Mouse (Mus musculus) C2C12 (cell line): ENCODE measurements around the gene Apoc4. TPM values are rescaled to one million over a fixed set of nuclear protein-coding genes. Genes with fewer than 3 reads are reported as not detected.

ENCODE experiments used
- H3K27me3 ChIP-seq: one replicate; pipeline ENCODE4 v1.6.1; 2011; ENCODE audit not compliant: control insufficient read depth, insufficient read depth, insufficient read length
- H3K36me3 ChIP-seq: one replicate; pipeline ENCODE4 v1.6.1; 2011; ENCODE audit not compliant: control insufficient read depth, insufficient read depth
- H3K4me3 ChIP-seq: one replicate; pipeline ENCODE4 v1.5.1; 2011; ENCODE audit warnings: mild to moderate bottlenecking, control low read depth; ENCODE audit not compliant: poor library complexity, insufficient read depth, severe bottlenecking
- H3K79me2 ChIP-seq: one replicate; pipeline ENCODE4 v1.6.1; 2011; ENCODE audit not compliant: control insufficient read depth, insufficient read depth
- H3K79me3 ChIP-seq: one replicate; pipeline ENCODE4 v1.6.1; 2011; ENCODE audit warnings: low read depth, control low read depth
- H3ac ChIP-seq: one replicate; pipeline ENCODE3; 2011; ENCODE audit warnings: low read depth; ENCODE audit not compliant: control insufficient read depth, insufficient read length
- CEBPB ChIP-seq: IDR thresholded peaks from one replicate; pipeline ENCODE4 v1.6.1; 2011; ENCODE audit warnings: low read depth, mild to moderate bottlenecking, control low read depth, moderate library complexity
- CTCF ChIP-seq: IDR thresholded peaks from one replicate; pipeline ENCODE4 v1.5.1; 2011; ENCODE audit not compliant: control insufficient read depth, insufficient read depth, insufficient read length
- FOSL1 ChIP-seq: IDR thresholded peaks from one replicate; pipeline ENCODE4 v1.8.0; 2011; ENCODE audit warnings: mild to moderate bottlenecking, low read length; ENCODE audit not compliant: poor library complexity, insufficient read depth, severe bottlenecking
- MAX ChIP-seq: IDR thresholded peaks from one replicate; pipeline ENCODE4 v1.6.1; 2011; ENCODE audit warnings: mild to moderate bottlenecking, control low read depth
- MYOD1 ChIP-seq: IDR thresholded peaks from one replicate; pipeline ENCODE4 v1.6.1; 2011; ENCODE audit warnings: low read depth; ENCODE audit not compliant: control insufficient read depth, insufficient read length
- MYOG ChIP-seq: IDR thresholded peaks from one replicate; pipeline ENCODE4 v1.6.1; 2011; ENCODE audit not compliant: control insufficient read depth, insufficient read length; ENCODE audit errors: extremely low read depth
- USF1 ChIP-seq: IDR thresholded peaks from one replicate; pipeline ENCODE4 v1.6.1; 2011; ENCODE audit warnings: low read depth, mild to moderate bottlenecking, control low read depth, moderate library complexity
- polyA plus RNA-seq: library from polyadenylated mRNA; unstranded; fragments of >200 nt; fragmentation: generic; extraction: Trizol; gene quantifications from one replicate; pipeline ENCODE4 v1.2.1, GENCODE M21; 2012; ENCODE audit warnings: missing spikeins

The Apoc4 gene
- polyA plus RNA-seq, 1 experiment = not detected

DNA sequence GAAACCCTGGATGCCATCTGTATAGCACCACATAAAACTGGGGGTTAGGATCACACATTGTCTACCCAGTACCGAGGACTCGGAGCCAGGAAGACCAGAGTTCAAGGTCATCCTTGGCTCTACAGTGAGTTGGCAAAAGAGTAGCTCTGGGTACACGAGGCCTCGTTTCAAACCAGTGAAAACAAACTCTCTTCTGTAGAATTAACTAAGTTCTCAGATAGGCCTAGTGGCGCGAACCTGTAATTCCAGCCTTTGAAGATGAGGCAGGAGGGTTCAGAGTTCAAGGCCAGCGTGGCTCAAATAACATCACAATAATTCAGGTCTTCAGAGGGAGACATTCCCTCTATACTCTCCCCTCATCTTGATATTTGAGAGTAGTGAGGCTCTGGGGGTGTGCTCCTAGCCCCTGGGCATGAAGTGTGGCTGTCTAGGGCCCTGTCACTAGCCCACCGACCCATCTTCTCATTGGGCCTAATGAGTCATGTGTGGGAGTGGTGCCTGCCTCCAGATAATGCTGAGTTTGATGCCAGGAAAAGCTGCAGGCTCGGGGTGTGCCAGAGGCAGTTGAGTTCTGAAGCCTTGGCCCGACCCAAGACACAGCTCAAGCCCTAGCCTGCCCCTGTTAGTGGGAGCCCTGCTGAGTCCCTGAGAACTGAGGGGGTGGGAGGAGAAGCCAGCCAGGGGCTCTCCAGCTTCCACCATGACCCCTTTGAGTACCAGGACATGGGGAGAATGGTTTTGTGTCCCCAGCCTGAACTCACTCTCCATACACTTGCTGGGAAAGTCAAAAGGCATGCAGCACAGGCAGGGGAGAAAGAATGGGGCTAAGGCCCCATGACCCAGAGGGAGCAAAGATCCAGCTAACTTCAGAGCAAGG lies 13.3 kb upstream of the Apoc4 start:
- Histone ChIP-seq H3K79me3 (no peaks in the 10 kb centered on the region), H3K79me2 (no peaks in the 10 kb centered on the region)
- TF ChIP-seq MAX = no peak
- TF ChIP-seq MYOG = no peak

GRCm38 (mm10) chr7:19693421-19693820 lies 12.1 kb upstream of the Apoc4 start:
- TF ChIP-seq MYOD1 (no peak), CEBPB (no peak), USF1 (no peak)
- H3K27me3 ChIP-seq = peaks cover 4% of the 10 kb centered on the region
- H3K4me3 ChIP-seq = no peak overlapping the region

More for the DNA sequence above, 13.3 kb upstream of the Apoc4 start:
- Histone ChIP-seq H3K27me3 (no peaks in the 10 kb centered on the region), H3ac (no peak overlapping the region), H3K36me3 (no peaks in the 10 kb centered on the region), H3K4me3 (no peak overlapping the region)

DNA sequence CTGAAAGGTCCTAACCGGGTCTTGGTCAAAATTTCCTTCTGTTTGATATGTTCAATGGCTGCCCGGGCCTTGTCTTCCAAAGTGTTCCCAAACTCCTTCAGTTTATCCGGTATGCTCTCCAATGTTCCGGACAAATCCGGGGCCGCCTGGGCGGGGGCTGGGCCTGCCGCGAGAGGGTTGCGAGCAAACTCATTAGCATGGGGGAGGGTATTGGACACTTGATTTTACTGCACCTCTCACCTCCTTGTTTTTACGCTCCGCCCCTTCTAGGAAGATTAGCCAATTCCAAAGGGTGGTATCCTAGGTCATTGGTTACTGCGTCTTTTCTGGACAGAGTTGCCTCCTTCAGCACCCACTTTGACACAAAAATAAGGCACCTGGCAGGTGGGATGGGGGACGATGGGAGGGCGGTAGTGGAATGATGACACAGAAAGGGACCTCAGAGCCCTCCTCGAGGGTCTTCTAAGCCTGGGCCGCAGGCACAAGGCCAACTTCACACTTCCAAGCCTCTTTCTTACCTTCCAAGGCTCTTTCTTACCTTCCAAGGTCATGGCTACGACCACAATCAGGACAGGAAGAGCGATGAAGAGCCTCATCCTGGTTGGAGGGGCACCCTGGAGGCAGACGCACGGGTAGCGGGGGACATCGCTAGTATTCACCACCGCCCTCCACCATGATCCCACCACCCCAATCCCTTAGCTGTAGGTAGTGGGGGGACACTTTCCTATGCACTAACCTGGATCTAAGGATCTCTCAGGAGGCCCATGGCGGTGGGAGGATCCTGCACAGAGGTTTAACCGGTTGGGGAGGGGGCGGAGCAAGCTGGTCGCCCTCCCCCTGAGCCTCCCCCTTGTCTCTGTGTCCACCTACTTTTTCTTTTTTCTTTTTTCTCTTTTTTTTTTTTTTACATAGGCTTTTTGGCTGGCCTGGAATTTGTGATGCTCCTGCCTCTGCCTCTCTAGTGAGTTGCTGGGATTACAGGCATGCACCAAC lies 10.9 kb upstream of the Apoc4 start, which contains the start of gene Apoc1:
Gene Apoc1, minus strand, starts transcription at position 788 of the 993 bp plus-strand sequence.
- TF ChIP-seq FOSL1 (no peak), MYOD1 (no peak), USF1 (no peak), CEBPB (no peak), MYOG (no peak), MAX (no peak), CTCF (no peak)

More at GRCm38 (mm10) chr7:19693421-19693820, 12.1 kb upstream of the Apoc4 start:
- Histone ChIP-seq H3ac (no peak overlapping the region), H3K79me2 (no peaks in the 10 kb centered on the region), H3K79me3 (no peaks in the 10 kb centered on the region), H3K36me3 (no peaks in the 10 kb centered on the region)

GRCm38 (mm10) chr7:19691434-19691833 lies 10.2 kb upstream of the Apoc4 start:
- no peak overlapping the region for H3ac ChIP-seq
- H3K79me2 ChIP-seq = no peaks in the 10 kb centered on the region
- no peak for TF ChIP-seq MYOG
- TF ChIP-seq CEBPB = no peak
- no peak for TF ChIP-seq MYOD1
- no peak for TF ChIP-seq MAX
- TF ChIP-seq FOSL1 = no peak
- TF ChIP-seq USF1 = no peak
- TF ChIP-seq CTCF = no peak
- no peak overlapping the region for H3K4me3 ChIP-seq
- no peaks in the 10 kb centered on the region for H3K79me3 ChIP-seq
- H3K36me3 ChIP-seq = no peaks in the 10 kb centered on the region
- H3K27me3 ChIP-seq = peaks cover 4% of the 10 kb centered on the region

More for the DNA sequence above, 10.9 kb upstream of the Apoc4 start, which contains the start of gene Apoc1:
- Histone ChIP-seq H3K36me3 (no peaks in the 10 kb centered on the region), H3ac (no peak within 1 kb of the TSS), H3K79me2 (no peaks in the 10 kb centered on the region), H3K79me3 (no peaks in the 10 kb centered on the region), H3K4me3 (no peak within 1 kb of the TSS), H3K27me3 (peaks cover 4% of the 10 kb centered on the region)

DNA sequence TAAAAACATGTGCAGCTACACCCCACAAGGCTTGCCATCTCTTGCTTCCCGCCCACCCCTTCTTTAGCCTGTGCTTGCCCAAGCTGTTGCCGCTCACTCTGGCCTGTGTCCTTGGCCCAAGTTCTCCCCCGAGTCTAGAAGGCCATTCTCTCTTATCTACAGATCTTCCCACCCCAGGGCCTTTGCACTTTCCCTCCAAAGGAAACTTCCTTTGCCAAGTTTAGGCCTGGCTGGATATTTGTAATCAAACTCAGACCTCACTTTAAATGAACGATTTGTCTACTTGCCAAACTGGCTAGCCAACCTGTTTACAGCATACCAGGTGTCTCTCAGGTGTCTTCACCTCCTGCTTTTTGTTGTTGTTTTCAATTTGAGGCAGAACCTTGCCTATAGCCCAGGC lies 9.6 kb upstream of the Apoc4 start:
- H3K27me3 ChIP-seq = peaks cover 4% of the 10 kb centered on the region
- TF ChIP-seq MYOD1 (no peak), CEBPB (no peak), FOSL1 (no peak), CTCF (no peak), MAX (no peak), MYOG (no peak), USF1 (no peak)
- no peaks in the 10 kb centered on the region for H3K79me3 ChIP-seq
- H3ac ChIP-seq = no peak overlapping the region
- H3K4me3 ChIP-seq = no peak overlapping the region
- no peaks in the 10 kb centered on the region for H3K36me3 ChIP-seq
- no peaks in the 10 kb centered on the region for H3K79me2 ChIP-seq

DNA sequence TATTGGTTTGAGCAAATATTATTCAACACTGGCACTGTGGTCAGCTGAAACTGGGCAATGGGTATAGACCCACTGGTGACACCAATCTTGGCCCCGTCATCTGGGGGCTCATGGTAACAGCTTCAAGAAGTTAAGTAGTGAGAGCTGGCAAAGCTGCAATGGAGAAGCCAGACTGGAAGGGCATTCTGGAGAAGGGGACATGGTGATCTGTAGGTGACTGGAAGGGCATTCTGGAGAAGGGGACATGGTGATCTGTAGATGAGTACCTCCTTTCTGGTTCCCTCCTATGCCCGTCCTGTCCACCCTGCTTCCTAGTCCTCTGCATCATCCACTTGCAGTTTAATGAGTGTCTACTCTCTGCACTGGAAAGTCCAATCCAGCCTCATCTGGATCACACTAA lies 7.3 kb upstream of the Apoc4 start:
- Histone ChIP-seq H3K79me2 (no peaks in the 10 kb centered on the region), H3K27me3 (peaks cover 13% of the 10 kb centered on the region), H3K79me3 (no peaks in the 10 kb centered on the region), H3K4me3 (no peak overlapping the region), H3K36me3 (no peaks in the 10 kb centered on the region), H3ac (no peak overlapping the region)
- no peak for TF ChIP-seq MYOD1
